Mouse (Mus musculus) thymus, adult 2 months (tissue): ENCODE data around the gene Dock8.

Experiments used
- CTCF ChIP-seq: fragments of 200-500 bp; IDR thresholded peaks from 2 replicates; pipeline ENCODE4 v1.5.1; 2012; ENCODE audit warnings: mild to moderate bottlenecking, control low read depth, low read length, moderate library complexity, borderline replicate concordance; ENCODE audit not compliant: control insufficient read depth, poor library complexity, insufficient read depth; ENCODE audit errors: extremely low read depth
- POLR2A ChIP-seq: fragments of 200-500 bp; IDR thresholded peaks from 2 replicates; pipeline ENCODE4 v1.6.1; 2012; ENCODE audit warnings: mild to moderate bottlenecking, low read length, control low read depth, moderate library complexity; ENCODE audit not compliant: control insufficient read depth, poor library complexity, insufficient read depth; ENCODE audit errors: extremely low read depth

GRCm38 (mm10) chr19:25247858-25248552 lies 248.7 kb downstream of the Dock8 start:
- TF ChIP-seq CTCF: no peak
- TF ChIP-seq POLR2A: no peak
